Mouse (Mus musculus) forebrain, postnatal 0 days (tissue): ENCODE measurements at regions not wholly inside any gene's neighbourhood (a gene's known extent, or its start where the extent isn't known, plus 50 kb on each side); places are given as distances from the start of the nearest gene placed in this dataset.

Experiments used
- ATAC-seq: fragments of 200-750 bp; cut with Nextera tagmentation; 2 replicates; pipeline ENCODE4 v1.8.0; 2017; ENCODE audit warnings: mild to moderate bottlenecking, moderate library complexity
- DNase-seq: peaks from one replicate; pipeline ENCODE4 v3.0.0-alpha.2; 2015
- H3K27ac ChIP-seq: fragments of 300-500 bp; sonication (generic); 2 replicates; pipeline ENCODE4 v1.5.1; 2014; ENCODE audit warnings: low read depth, mild to moderate bottlenecking, antibody characterized with exemption, low read length, moderate library complexity, mixed read lengths
- H3K27me3 ChIP-seq: fragments of 300-500 bp; sonication (generic); 2 replicates; pipeline ENCODE4 v1.6.1; 2014; ENCODE audit warnings: mild to moderate bottlenecking, low read length, mixed read lengths; ENCODE audit not compliant: insufficient read depth
- H3K36me3 ChIP-seq: fragments of 300-500 bp; sonication (generic); 2 replicates; pipeline ENCODE4 v1.6.1; 2014; ENCODE audit warnings: mild to moderate bottlenecking, moderate library complexity; ENCODE audit not compliant: insufficient read depth
- H3K4me1 ChIP-seq: fragments of 300-500 bp; sonication (generic); 2 replicates; pipeline ENCODE4 v1.6.1; 2014; ENCODE audit warnings: antibody characterized with exemption; ENCODE audit not compliant: insufficient read depth
- H3K4me2 ChIP-seq: fragments of 300-500 bp; sonication (generic); 2 replicates; pipeline ENCODE4 v1.6.1; 2014; ENCODE audit warnings: low read depth, mild to moderate bottlenecking, moderate library complexity
- H3K4me3 ChIP-seq: fragments of 300-500 bp; sonication (generic); 2 replicates; pipeline ENCODE4 v1.5.1; 2014; ENCODE audit warnings: low read depth, low read length, mixed read lengths
- H3K9ac ChIP-seq: fragments of 300-500 bp; sonication (generic); 2 replicates; pipeline ENCODE4 v1.6.1; 2014; ENCODE audit warnings: mild to moderate bottlenecking
- H3K9me3 ChIP-seq: fragments of 300-500 bp; sonication (generic); 2 replicates; pipeline ENCODE4 v1.6.1; 2016; ENCODE audit warnings: low read length
- CTCF ChIP-seq: sonication (generic); IDR thresholded peaks from 2 replicates; pipeline ENCODE4 v1.5.1; 2016; ENCODE audit warnings: antibody characterized with exemption, control low read depth, low read depth
- WGBS: fragments of 180-500 bp; shearing (Covaris S2); extraction: QIAGEN DNeasy Blood & Tissue Kit; methylation state at CpG from one replicate; pipeline ENCODE4 v1.1.7; 2014; 5-methylcytosine and 5-hydroxymethylcytosine counted together

GRCm38 (mm10) chr15:96115196-96115595, 172.1 kb upstream of the Arid2 start:
- H3K4me1 ChIP-seq, result no peaks in the 10 kb centered on the region
- no peaks in the 10 kb centered on the region for H3K9me3 ChIP-seq
- H3K9ac ChIP-seq, result no peak overlapping the region
- H3K27ac ChIP-seq, result no peak overlapping the region
- whole genome bisulfite sequencing, result 45% methylated on average over 10 of the region's 10 CpGs
- no peak for TF ChIP-seq CTCF
- H3K27me3 ChIP-seq, result no peaks in the 10 kb centered on the region
- H3K36me3 ChIP-seq, result no peaks in the 10 kb centered on the region
- ATAC-seq (0 out of 2 replicates have a peak, but pooled peaks have one; percentile 32), DNase-seq (no peak)
- no peak overlapping the region for H3K4me2 ChIP-seq
- H3K4me3 ChIP-seq, result no peak overlapping the region

GRCm38 (mm10) chr15:96119240-96119639, 168.1 kb upstream of the Arid2 start:
- no peak overlapping the region for H3K9ac ChIP-seq
- no peak overlapping the region for H3K27ac ChIP-seq
- H3K27me3 ChIP-seq, result no peaks in the 10 kb centered on the region
- 93% methylated on average over 7 of the region's 7 CpGs for WGBS
- H3K4me3 ChIP-seq, result no peak overlapping the region
- H3K4me2 ChIP-seq, result no peak overlapping the region
- no peaks in the 10 kb centered on the region for H3K9me3 ChIP-seq
- H3K4me1 ChIP-seq, result no peaks in the 10 kb centered on the region
- no peaks in the 10 kb centered on the region for H3K36me3 ChIP-seq
- ATAC-seq, result no peak
- TF ChIP-seq CTCF, result no peak
- no peak for DNase-seq

GRCm38 (mm10) chr15:96124397-96124796, 162.9 kb upstream of the Arid2 start:
- WGBS, result 72% methylated on average over 6 of the region's 6 CpGs
- H3K36me3 ChIP-seq, result no peaks in the 10 kb centered on the region
- ATAC-seq, result peak; percentile 74
- no peaks in the 10 kb centered on the region for H3K27me3 ChIP-seq
- H3K27ac ChIP-seq, result no peak overlapping the region
- H3K9ac ChIP-seq, result no peak overlapping the region
- no peaks in the 10 kb centered on the region for H3K4me1 ChIP-seq
- no peaks in the 10 kb centered on the region for H3K9me3 ChIP-seq
- no peak for TF ChIP-seq CTCF
- H3K4me3 ChIP-seq, result no peak overlapping the region
- H3K4me2 ChIP-seq, result no peak overlapping the region
- peak; percentile 54 for DNase-seq

- H3K4me2 ChIP-seq, result no peak overlapping the region
- no peak for TF ChIP-seq CTCF
- DNase-seq, result no peak
- H3K9ac ChIP-seq, result no peak overlapping the region
- no peaks in the 10 kb centered on the region for H3K4me1 ChIP-seq
- WGBS, result 89% methylated on average over 4 of the region's 4 CpGs
- ATAC-seq, result no peak
- H3K27me3 ChIP-seq, result no peaks in the 10 kb centered on the region
- H3K9me3 ChIP-seq, result no peaks in the 10 kb centered on the region
- no peaks in the 10 kb centered on the region for H3K36me3 ChIP-seq
- H3K27ac ChIP-seq, result no peak overlapping the region
- no peak overlapping the region for H3K4me3 ChIP-seq
Measured at GRCm38 (mm10) chr15:96129699-96130098, 157.6 kb upstream of the Arid2 start.

- H3K27me3 ChIP-seq, result no peaks in the 10 kb centered on the region
- no peak overlapping the region for H3K4me2 ChIP-seq
- no peak overlapping the region for H3K4me3 ChIP-seq
- no peak for TF ChIP-seq CTCF
- WGBS, result 81% methylated on average over 8 of the region's 8 CpGs
- no peaks in the 10 kb centered on the region for H3K9me3 ChIP-seq
- no peaks in the 10 kb centered on the region for H3K4me1 ChIP-seq
- no peak overlapping the region for H3K27ac ChIP-seq
- DNase-seq, result no peak
- H3K36me3 ChIP-seq, result no peaks in the 10 kb centered on the region
- no peak for ATAC-seq
- no peak overlapping the region for H3K9ac ChIP-seq
Measured at GRCm38 (mm10) chr15:96130531-96130930, 156.8 kb upstream of the Arid2 start.

GRCm38 (mm10) chr15:96131582-96132091, 155.7 kb upstream of the Arid2 start:
- no peak overlapping the region for H3K4me2 ChIP-seq
- no peak overlapping the region for H3K27ac ChIP-seq
- ATAC-seq (no peak), DNase-seq (no peak)
- no peaks in the 10 kb centered on the region for H3K27me3 ChIP-seq
- no peak overlapping the region for H3K4me3 ChIP-seq
- no peak overlapping the region for H3K9ac ChIP-seq
- no peaks in the 10 kb centered on the region for H3K9me3 ChIP-seq
- no peak for TF ChIP-seq CTCF
- H3K4me1 ChIP-seq, result no peaks in the 10 kb centered on the region
- H3K36me3 ChIP-seq, result no peaks in the 10 kb centered on the region

- no peaks in the 10 kb centered on the region for H3K9me3 ChIP-seq
- no peaks in the 10 kb centered on the region for H3K27me3 ChIP-seq
- no peak overlapping the region for H3K9ac ChIP-seq
- H3K4me2 ChIP-seq, result no peak overlapping the region
- DNase-seq (peak; percentile 44), ATAC-seq (peak; percentile 62; the same call in 1 of the 2 replicates)
- 35% methylated on average over 3 of the region's 3 CpGs for WGBS
- no peak overlapping the region for H3K4me3 ChIP-seq
- no peak for TF ChIP-seq CTCF
- H3K36me3 ChIP-seq, result no peaks in the 10 kb centered on the region
- H3K4me1 ChIP-seq, result no peaks in the 10 kb centered on the region
- no peak overlapping the region for H3K27ac ChIP-seq
Measured at GRCm38 (mm10) chr15:96132636-96133035, 154.7 kb upstream of the Arid2 start.
